Mouse (Mus musculus) kidney, postnatal 0 days (tissue): ENCODE measurements at regions not wholly inside any gene's neighbourhood (a gene's known extent, or its start where the extent isn't known, plus 50 kb on each side); places are given as distances from the start of the nearest gene placed in this dataset.

Experiments
- ATAC-seq: fragments of 200-750 bp; cut with Nextera tagmentation; replicated peaks from 2 replicates; pipeline ENCODE4 v1.8.0; 2017; ENCODE audit warnings: low read depth, moderate number of reproducible peaks, moderate TSS enrichment, moderate library complexity; ENCODE audit not compliant: low FRiP score
- DNase-seq: peaks from one replicate; pipeline ENCODE4 v3.0.0-alpha.2; 2016; ENCODE audit warnings: low spot score
- H3K27ac ChIP-seq: fragments of 300-500 bp; sonication (generic); 2 replicates; pipeline ENCODE4 v1.5.1; 2014; ENCODE audit warnings: mild to moderate bottlenecking
- H3K27me3 ChIP-seq: fragments of 300-500 bp; sonication (generic); 2 replicates; pipeline ENCODE4 v1.6.1; 2014; ENCODE audit warnings: low read length, mixed read lengths; ENCODE audit not compliant: insufficient read depth
- H3K36me3 ChIP-seq: fragments of 300-500 bp; sonication (generic); 2 replicates; pipeline ENCODE4 v1.6.1; 2014; ENCODE audit warnings: low read length, mixed read lengths; ENCODE audit not compliant: insufficient read depth
- H3K4me1 ChIP-seq: fragments of 300-500 bp; sonication (generic); replicated peaks from 2 replicates; pipeline ENCODE4 v1.6.1; 2014; ENCODE audit warnings: antibody characterized with exemption, low read length, mixed read lengths; ENCODE audit not compliant: insufficient read depth
- H3K4me2 ChIP-seq: fragments of 300-500 bp; sonication (generic); 2 replicates; pipeline ENCODE4 v1.6.1; 2014; ENCODE audit warnings: mild to moderate bottlenecking, low read length, moderate library complexity, mixed read lengths
- H3K4me3 ChIP-seq: fragments of 300-500 bp; sonication (generic); replicated peaks from 2 replicates; pipeline ENCODE4 v1.5.1; 2014; ENCODE audit warnings: low read depth, low read length
- H3K9ac ChIP-seq: fragments of 300-500 bp; sonication (generic); 2 replicates; pipeline ENCODE4 v1.6.1; 2014; ENCODE audit warnings: low read depth, low read length
- H3K9me3 ChIP-seq: fragments of 300-500 bp; sonication (generic); replicated peaks from 2 replicates; pipeline ENCODE4 v1.6.1; 2016; ENCODE audit warnings: low read length, inconsistent platforms, mixed read lengths
- CTCF ChIP-seq: IDR thresholded peaks from 2 replicates; pipeline ENCODE4 v1.5.1; 2016; ENCODE audit warnings: antibody characterized with exemption, low read depth, mild to moderate bottlenecking, moderate library complexity
- WGBS: fragments of 180-500 bp; shearing (Covaris S2); extraction: QIAGEN DNeasy Blood & Tissue Kit; methylation state at CpG from one replicate; pipeline ENCODE4 v1.1.7; 2014; 5-methylcytosine and 5-hydroxymethylcytosine counted together

GRCm38 (mm10) chr11:19160227-19160626 is 141.4 kb upstream of the Meis1 start:
- Histone ChIP-seq H3K27me3 (no peaks in the 10 kb centered on the region), H3K4me2 (no peak overlapping the region), H3K4me3 (no peak overlapping the region), H3K36me3 (no peaks in the 10 kb centered on the region), H3K4me1 (no peaks in the 10 kb centered on the region), H3K9me3 (no peaks in the 10 kb centered on the region), H3K9ac (no peak overlapping the region), H3K27ac (no peak overlapping the region)
- DNase-seq (no peak), ATAC-seq (no peak)
- WGBS: 43% methylated on average over 3 of the region's 3 CpGs
- no peak for TF ChIP-seq CTCF

DNA sequence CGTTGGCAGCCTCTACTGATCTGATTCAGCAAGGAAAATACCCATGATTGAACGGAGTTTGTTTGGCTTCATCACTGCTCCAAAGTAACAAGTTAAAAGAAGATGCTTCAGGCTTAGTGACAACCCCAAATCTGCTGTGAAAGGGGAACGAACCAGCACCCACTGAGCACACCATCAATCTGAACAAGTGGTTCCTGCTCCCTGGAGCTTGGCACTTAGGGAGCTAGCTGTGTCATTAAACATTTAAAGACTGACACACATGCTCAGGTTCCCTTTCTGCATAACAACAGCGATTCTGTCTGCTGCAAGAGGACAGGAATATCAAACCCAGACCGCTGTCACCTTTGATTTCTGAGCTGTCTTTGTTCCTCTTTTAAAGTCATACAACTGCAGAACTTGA is 141.9 kb upstream of the Meis1 start:
- 37% methylated on average over 5 of the region's 5 CpGs for WGBS
- no peak for TF ChIP-seq CTCF
- no peaks in the 10 kb centered on the region for H3K27me3 ChIP-seq

DNA sequence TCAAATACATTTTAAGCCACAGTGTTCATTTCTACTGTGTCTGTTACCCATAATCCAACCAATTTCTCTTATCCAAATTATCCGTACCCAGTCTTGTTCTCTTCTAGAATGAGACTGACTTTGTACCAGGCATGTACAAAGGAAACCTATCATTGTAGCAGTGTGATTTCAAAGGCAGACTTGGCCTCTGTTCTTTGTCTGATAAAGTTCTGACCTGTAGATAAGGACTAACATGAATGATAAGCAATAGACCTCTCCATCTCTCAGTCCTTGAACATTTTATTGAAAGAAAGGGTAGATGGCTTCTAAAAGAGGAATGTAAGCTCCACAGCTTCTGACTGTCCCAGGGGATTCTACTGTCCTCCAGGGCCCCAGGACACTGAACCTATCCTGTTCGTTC is 152.2 kb upstream of the Meis1 start:
- no peaks in the 10 kb centered on the region for H3K27me3 ChIP-seq
- no peaks in the 10 kb centered on the region for H3K36me3 ChIP-seq
- DNase-seq: no peak
- H3K27ac ChIP-seq: no peak overlapping the region
- H3K9ac ChIP-seq: no peak overlapping the region
- no peaks in the 10 kb centered on the region for H3K4me1 ChIP-seq
- no peak overlapping the region for H3K4me3 ChIP-seq
- no peak for TF ChIP-seq CTCF
- H3K4me2 ChIP-seq: no peak overlapping the region
- WGBS: 90% methylated on average over 2 of the region's 2 CpGs
- no peaks in the 10 kb centered on the region for H3K9me3 ChIP-seq
- no peak for ATAC-seq

More for the DNA sequence above, 141.9 kb upstream of the Meis1 start:
- no peak overlapping the region for H3K4me2 ChIP-seq
- no peak for ATAC-seq
- DNase-seq: no peak
- H3K9ac ChIP-seq: no peak overlapping the region
- no peaks in the 10 kb centered on the region for H3K36me3 ChIP-seq
- H3K4me1 ChIP-seq: no peaks in the 10 kb centered on the region
- no peak overlapping the region for H3K4me3 ChIP-seq
- no peaks in the 10 kb centered on the region for H3K9me3 ChIP-seq
- H3K27ac ChIP-seq: no peak overlapping the region

DNA sequence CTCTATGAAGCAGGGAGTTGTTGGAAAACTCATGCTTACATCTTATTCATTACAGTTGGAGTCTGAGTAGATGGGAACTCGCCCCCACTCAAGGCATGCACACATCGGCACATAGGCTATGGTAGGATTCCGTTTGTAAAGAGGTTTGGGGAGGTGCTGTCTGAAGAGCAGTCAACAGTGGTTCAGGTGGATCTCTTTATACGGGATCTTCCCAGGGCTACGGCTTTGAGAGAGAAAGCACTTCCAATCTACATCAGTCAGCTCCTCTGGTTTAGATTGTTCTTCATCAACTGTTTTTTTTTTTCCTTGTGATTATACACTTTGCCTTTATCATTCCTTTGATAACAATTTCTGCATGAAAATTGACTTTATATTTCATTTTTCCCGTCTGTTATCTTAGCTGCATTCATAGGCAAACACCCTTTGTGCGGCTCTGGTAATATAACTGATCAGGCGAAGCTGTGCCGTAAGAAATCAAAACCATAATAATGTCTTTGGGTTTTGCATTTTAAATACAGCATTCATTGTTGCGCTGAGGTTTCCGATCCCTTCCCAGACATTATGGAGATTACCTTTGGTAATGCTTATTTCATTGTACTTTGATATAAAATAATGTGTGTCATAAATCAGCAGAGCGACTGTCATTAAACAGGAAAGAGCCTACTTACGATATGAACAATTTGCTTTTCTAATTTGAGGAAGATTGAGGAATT is 155.7 kb upstream of the Meis1 start:
- H3K27me3 ChIP-seq: no peaks in the 10 kb centered on the region
- WGBS: 88% methylated on average over 13 of the region's 13 CpGs

DNA sequence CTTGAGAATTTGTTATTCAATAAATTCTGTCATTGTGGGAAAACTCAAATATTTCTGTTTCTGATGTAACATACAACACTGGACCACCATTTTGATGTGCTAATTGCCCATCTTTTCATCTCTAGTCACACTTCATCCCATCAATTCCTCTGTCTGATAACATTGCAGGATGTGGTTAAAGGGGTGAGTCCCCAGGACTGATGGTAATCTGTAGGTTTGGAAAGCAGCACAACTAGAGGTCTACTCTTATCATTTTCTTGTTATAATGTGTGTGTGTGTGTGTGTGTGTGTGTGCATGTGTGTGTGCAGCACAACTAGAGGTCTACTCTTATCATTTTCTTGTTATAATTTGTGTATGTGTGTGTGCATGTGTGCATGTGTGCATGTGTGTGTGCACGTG is 160.5 kb upstream of the Meis1 start:
- H3K9ac ChIP-seq: no peak overlapping the region
- ATAC-seq (no peak), DNase-seq (no peak)
- H3K4me1 ChIP-seq: no peaks in the 10 kb centered on the region
- no peaks in the 10 kb centered on the region for H3K9me3 ChIP-seq
- H3K4me3 ChIP-seq: no peak overlapping the region
- H3K27me3 ChIP-seq: no peaks in the 10 kb centered on the region
- no peaks in the 10 kb centered on the region for H3K36me3 ChIP-seq
- no peak overlapping the region for H3K27ac ChIP-seq
- WGBS: 100% methylated on average over 1 of the region's 1 CpGs
- no peak overlapping the region for H3K4me2 ChIP-seq
- TF ChIP-seq CTCF: no peak

More for the DNA sequence above, 155.7 kb upstream of the Meis1 start:
- no peak for ATAC-seq
- no peak for TF ChIP-seq CTCF
- H3K4me3 ChIP-seq: no peak overlapping the region
- no peak overlapping the region for H3K9ac ChIP-seq
- no peaks in the 10 kb centered on the region for H3K9me3 ChIP-seq
- no peak for DNase-seq
- H3K4me2 ChIP-seq: no peak overlapping the region
- H3K36me3 ChIP-seq: no peaks in the 10 kb centered on the region
- no peak overlapping the region for H3K27ac ChIP-seq
- H3K4me1 ChIP-seq: no peaks in the 10 kb centered on the region

GRCm38 (mm10) chr11:19189778-19190177 is 171.0 kb upstream of the Meis1 start:
- H3K36me3 ChIP-seq: no peaks in the 10 kb centered on the region
- no peak overlapping the region for H3K4me2 ChIP-seq
- no peak for DNase-seq
- 58% methylated on average over 2 of the region's 2 CpGs for WGBS
- H3K9ac ChIP-seq: no peak overlapping the region
- no peak overlapping the region for H3K27ac ChIP-seq
- ATAC-seq: no peak
- H3K4me1 ChIP-seq: no peaks in the 10 kb centered on the region
- no peaks in the 10 kb centered on the region for H3K9me3 ChIP-seq
- no peaks in the 10 kb centered on the region for H3K27me3 ChIP-seq
- no peak overlapping the region for H3K4me3 ChIP-seq
- TF ChIP-seq CTCF: no peak

- Histone ChIP-seq H3K27ac (no peak overlapping the region), H3K4me1 (no peaks in the 10 kb centered on the region; the same call in 1 of the 2 replicates), H3K4me3 (no peak overlapping the region), H3K9ac (no peak overlapping the region), H3K4me2 (no peak overlapping the region), H3K9me3 (no peaks in the 10 kb centered on the region), H3K36me3 (no peaks in the 10 kb centered on the region), H3K27me3 (no peaks in the 10 kb centered on the region)
- no peak for TF ChIP-seq CTCF
- no peak for ATAC-seq
- no peak for DNase-seq
- WGBS: 72% methylated on average over 1 of the region's 1 CpGs
These were observed 175.7 kb upstream of the Meis1 start for GRCm38 (mm10) chr11:19194464-19194863.
